Mouse (Mus musculus): Measurements from ENCODE around the gene Cog1.

Gene Cog1

GRCm38 (mm10) chr11:113648690-113649352 lies at the start of gene Cog1:
Gene Cog1 (plus strand): TSS chr11:113649169.
- DNase-seq, result no peak

GRCm38 (mm10) chr11:113600526-113601245 lies 48.3 kb upstream of the Cog1 start:
- peak; percentile 15 for DNase-seq

- DNase-seq, result no peak
Measured at GRCm38 (mm10) chr11:113601616-113602343, 47.2 kb upstream of the Cog1 start.

DNA sequence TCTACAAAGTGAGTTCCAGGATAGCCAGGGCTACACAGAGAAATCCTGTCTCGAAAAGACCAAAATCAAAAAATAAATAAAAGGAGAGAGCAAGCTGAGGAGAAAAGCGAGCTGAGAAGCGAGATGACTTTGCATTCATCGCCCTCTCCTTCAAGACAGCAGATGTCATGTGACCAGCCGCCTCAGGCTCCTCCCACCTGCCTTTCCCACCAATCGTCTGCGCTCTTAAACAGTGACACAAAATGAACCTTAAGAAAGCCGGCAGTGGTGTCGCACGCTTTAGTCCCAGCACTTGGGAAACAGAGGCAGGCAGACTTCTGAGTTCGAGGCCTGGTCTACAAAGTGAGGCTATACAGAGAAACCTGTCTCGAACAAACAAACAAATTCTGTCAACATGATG lies 41.4 kb upstream of the Cog1 start:
- DNase-seq, result no peak

GRCm38 (mm10) chr11:113609581-113609980 lies 39.4 kb upstream of the Cog1 start:
- DNase-seq, result no peak

GRCm38 (mm10) chr11:113610266-113610665 lies 38.7 kb upstream of the Cog1 start:
- DNase-seq, result no peak

DNA sequence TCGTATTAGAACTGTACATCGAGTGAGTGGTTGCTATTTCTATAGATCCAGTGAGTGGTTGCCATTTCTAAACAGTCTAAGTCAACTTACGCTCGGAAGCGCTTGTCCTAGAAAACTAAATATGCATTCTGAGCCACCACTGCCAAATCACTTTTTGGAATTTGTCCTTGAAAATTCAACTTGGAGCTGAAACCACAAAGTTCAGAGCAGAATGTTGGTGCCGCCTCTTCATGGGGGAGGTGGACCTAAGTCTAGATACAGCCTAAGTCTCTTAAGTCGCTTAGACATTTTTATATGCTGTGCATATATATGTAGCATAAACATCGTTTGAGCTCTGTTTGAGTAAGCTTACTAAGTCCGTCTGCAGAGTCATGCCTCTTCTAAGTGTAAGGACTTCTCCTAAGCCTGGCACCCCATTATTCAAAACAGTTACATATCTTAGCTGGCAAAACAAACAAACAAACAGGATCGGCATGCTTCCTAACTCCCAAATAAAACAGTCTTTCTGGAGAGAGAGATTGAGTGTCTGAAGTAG lies 37.8 kb upstream of the Cog1 start:
- DNase-seq, result no peak

DNA sequence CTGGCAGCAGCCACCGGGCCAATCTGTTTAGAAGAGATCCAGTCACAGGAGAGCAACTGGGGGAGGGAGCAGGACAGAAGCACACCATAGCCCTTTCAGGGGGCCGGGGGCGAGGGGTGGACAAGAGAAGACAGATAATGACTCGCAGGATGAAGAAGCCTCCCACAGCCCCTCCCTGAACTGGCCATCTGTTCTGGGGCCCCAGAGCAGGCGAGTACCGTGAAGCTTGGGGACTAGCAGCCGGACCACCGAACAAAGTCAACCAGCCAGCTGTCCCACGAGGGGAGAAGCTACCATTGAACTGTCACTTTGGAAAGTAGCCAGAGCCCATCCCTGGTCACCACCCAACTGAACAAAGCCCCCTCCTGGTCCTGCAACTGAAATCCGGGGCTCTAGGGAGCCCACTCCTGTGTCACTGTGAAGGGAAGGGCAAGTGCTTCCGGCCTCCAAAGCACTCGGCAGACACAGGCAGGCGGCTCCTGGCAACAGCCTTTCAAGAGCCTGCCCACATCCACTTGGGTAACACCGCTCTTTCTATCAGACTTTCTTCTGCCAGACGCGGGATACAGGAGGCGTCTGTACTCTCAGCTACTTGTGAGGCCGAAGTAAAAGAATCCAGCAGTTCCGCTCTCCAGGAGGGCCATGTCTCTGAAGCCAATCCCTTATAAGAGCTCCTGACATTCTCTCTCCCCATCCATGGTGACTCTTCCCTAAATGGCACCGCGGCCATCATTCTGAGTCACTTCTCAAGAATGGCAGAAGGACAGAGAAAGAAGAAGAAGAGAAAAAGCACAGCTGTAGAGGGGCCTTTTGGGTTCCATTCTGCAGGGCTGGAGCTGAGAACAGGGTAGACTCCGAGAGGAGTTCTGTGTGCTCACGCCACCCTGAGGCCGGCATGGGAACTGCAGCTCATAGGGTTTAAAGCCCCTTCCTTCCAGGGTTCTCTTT lies 37.0 kb upstream of the Cog1 start:
- DNase-seq, result peak; percentile 49

DNA sequence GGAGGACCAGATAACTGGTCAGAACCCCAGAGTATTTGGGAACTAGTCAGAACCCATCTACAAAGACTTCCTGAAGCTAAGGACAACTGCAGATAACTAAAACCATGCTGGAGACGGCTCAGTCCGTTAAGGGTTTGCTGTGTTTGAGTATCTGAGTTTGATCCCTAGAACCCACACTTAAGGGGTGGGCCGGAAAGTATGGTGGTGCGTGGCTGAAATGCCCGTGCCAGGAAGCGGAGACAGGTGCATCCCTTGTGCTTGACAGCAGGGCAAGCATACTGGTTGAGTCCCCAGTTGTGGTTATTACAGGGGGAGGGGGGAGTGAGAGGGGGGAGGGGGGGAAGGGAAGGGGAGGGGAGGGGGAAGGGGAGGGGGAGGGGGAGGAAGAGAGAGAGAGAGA lies 34.5 kb upstream of the Cog1 start:
- DNase-seq, result no peak

- peak; percentile 69 for DNase-seq
Measured at GRCm38 (mm10) chr11:113617132-113617911, 31.6 kb upstream of the Cog1 start.

DNA sequence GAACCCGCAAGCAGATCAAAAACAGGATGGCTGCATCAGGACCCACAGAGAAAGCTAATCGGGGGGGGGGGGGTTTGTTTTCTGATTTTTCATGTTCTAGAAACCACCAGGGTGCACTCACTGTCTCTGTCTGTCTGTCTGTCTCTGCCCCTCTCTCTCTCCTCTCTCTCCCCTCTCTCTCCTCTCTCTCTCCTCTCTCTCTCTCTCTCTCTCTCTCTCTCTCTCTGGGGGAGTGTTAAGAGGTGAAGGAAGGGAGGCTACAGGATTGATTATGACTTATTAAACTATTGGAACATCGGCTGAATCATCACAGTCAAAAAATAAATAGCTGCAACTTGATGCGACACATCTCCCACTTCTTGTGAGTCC lies 30.7 kb upstream of the Cog1 start:
- no peak for DNase-seq

GRCm38 (mm10) chr11:113618672-113619419 lies 30.1 kb upstream of the Cog1 start, which contains the start of gene Sstr2:
Gene Sstr2 (plus strand): TSS chr11:113619342.
- DNase-seq, result peak; percentile 82

DNA sequence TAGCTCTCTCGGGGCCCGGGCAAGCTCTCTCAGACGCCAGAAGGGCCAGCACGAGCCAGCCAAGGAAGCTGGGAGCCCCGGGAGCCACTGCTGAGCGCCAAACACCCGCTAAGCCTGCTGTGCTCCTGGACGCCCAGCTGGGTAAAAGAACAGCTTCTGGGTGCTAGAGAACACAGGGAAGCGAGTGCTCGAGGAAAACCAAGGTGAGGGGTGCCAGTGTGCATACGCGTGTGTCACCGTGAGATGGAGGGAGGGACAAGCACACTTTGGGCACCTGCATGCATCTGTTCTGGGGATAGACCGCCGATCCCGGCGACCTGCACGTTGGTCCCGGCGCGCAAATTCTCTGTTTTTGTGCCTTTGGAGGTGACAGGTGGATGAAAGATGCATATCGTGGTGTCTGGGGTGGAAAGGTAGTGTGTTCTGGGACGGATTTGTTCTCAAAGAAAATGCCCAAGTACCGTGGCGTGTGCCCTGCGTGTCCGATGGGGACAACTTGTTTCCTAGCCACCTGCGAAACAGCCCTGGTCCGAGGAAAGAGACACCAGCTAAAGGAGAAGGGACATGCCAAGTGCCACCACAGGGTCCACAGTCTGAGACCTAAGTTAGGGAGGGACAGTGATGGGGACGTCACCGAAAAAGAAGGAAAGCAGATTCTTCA lies 29.4 kb upstream of the Cog1 start:
- no peak for DNase-seq

DNA sequence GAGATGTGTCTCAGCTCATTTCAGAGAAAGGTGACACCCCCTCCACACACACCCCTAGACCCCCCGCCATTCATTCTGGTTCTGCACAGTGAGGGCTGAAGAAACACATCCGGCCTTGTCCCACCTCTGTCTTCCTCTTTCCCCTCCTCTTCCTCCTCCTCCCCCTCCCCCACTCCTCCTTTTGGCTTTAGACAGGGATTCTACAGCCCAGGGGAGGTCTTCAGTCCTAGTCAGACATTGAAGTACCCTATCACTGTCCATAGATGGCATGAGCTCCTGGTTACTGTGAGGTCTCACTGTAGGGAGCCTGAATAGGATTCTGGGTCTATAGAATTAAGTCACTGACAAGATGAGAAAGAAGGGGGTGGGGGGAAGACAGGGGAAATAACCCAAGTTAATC lies 28.0 kb upstream of the Cog1 start:
- no peak for DNase-seq

DNA sequence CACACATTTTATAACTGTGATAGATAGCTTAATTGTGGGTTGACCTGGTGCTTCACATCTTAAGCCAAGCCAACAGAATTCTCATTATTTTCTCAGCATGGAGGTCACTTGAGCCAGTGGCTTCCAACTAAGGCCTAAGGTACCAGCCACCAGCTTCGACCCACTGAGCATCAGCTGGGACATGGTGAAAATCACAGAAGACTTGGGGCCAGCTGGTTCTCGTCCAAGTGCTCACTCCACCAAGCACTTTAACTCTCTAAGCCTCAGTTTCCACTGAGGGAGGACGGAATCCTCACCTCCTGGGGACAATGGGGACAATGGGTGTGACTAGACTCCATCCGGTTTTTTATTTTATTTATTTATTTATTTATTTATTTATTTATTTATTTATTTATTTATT lies 26.9 kb upstream of the Cog1 start:
- no peak for DNase-seq

DNA sequence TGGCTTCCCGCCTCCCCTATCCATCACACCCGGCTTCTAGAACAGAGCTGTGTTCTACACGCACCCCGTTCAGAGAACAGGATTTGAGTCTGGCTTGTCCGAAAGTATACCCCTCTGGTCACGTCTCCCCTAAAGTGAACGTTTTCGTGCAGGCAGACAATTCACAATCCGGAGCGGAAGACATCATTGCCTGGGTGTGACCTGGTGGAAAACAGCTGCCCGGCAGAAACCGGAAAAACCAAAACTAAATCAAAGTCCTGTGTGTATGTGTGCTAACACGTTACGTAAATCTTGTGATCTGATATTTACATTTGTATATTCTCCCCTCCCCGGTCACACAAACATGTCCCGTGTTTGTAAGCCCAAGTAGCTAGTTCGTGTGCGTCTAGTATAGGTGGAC lies 23.5 kb upstream of the Cog1 start:
- no peak for DNase-seq

- no peak for DNase-seq
Measured at GRCm38 (mm10) chr11:113627785-113628184, 21.2 kb upstream of the Cog1 start.

- DNase-seq, result no peak
Measured at GRCm38 (mm10) chr11:113630642-113631041, 18.3 kb upstream of the Cog1 start.

DNA sequence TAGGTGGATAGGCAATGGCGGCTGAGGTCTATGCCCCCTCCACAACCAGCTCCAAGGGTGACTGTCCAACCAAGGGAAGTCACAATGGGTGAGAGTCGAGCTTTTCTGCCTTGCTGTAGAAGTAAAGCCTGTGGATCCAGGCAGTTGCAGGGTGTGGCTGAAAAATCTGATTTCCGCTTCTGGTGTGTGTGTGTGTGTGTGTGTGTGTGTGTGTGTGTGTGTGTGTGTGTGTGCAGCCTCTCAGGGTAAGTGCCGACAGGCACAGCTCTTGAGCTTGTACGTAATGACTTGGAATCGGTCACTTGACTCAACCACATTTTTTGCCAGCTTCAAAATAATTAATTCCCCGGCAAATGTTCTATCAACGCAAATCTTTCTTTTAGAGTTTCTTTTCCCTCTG lies 17.7 kb upstream of the Cog1 start:
- no peak for DNase-seq

DNA sequence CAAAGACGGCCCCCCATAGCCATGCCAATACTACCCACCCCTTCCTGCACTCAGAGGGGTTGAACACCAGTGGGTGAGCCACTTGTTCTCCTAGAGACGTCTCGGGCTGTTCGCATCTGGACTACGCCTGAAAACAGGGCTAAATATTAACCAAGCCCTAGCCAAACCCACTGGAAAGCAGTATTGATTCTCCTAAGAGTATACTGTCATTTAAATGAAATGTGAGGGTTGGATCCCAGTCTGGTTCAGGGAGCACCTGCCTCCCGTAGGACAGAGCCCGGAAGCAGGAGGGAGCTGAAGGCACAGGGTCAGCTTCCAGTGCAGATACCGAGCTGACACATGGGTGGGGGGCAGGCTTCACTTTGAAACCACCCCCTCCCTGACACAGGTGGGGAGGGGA lies 17.1 kb upstream of the Cog1 start:
- DNase-seq, result no peak

All from kidney, adult 18-20 months (tissue).